Mouse (Mus musculus): Measurements from ENCODE around the gene Nars2. TPM values are rescaled to one million over a fixed set of nuclear protein-coding genes. Genes with fewer than 3 reads are reported as not detected.

Nars2 gene
- 2.2 and 3.3 TPM in 2 replicates for polyA plus RNA-seq (2012; rRNA removed)

GRCm38 (mm10) chr7:96951281-96952051 lies at the start of gene Nars2:
Gene Nars2, plus strand, starts transcription at chr7:96951505.

GRCm38 (mm10) chr7:97081242-97081958 lies 130.1 kb downstream of the Nars2 start, which contains the start of gene Gab2:
Gene Gab2, plus strand, starts transcription at chr7:97081586.

Other genes with a start within 250 kb of the Nars2 start
- 54.8 and 67.7 TPM in 2 replicates for gene Gab2, start 130.1 kb downstream of the Nars2 start, polyA plus RNA-seq (2012; rRNA removed)

Data from ovary, adult 2 months (tissue).